Mouse (Mus musculus) olfactory bulb, adult 2 months (tissue): ENCODE results near the gene Clcn1. TPM values are rescaled to one million over a fixed set of nuclear protein-coding genes. Genes with fewer than 3 reads are reported as not detected.

Experiments used
- H3K27ac ChIP-seq: fragments of 200-500 bp; 2 replicates; pipeline ENCODE4 v1.5.1; 2012; ENCODE audit warnings: low read depth, low read length; ENCODE audit not compliant: insufficient read depth
- H3K4me1 ChIP-seq: fragments of 200-500 bp; 2 replicates; pipeline ENCODE4 v1.6.1; 2012; ENCODE audit warnings: low read length; ENCODE audit not compliant: control insufficient read depth, insufficient read depth
- H3K4me3 ChIP-seq: fragments of 200-500 bp; 2 replicates; pipeline ENCODE4 v1.5.1; 2012; ENCODE audit warnings: mild to moderate bottlenecking, low read depth, low read length, moderate library complexity; ENCODE audit not compliant: insufficient read depth
- CTCF ChIP-seq: fragments of 200-500 bp; IDR thresholded peaks from 2 replicates; pipeline ENCODE4 v1.5.1; 2012; ENCODE audit warnings: low read depth, mild to moderate bottlenecking, low read length, moderate library complexity; ENCODE audit not compliant: insufficient read depth
- POLR2A ChIP-seq: fragments of 200-500 bp; IDR thresholded peaks from 2 replicates; pipeline ENCODE4 v1.6.1; 2012; ENCODE audit warnings: mild to moderate bottlenecking, low read depth, low read length, moderate library complexity; ENCODE audit not compliant: insufficient read depth
- WGBS: fragments of 180-500 bp; shearing (Covaris S2); methylation state at CpG from one replicate; pipeline ENCODE4 v1.1.7; 2018; 5-methylcytosine and 5-hydroxymethylcytosine counted together
- polyA plus RNA-seq: library from polyadenylated mRNA; stranded (reverse); fragments of >200 nt; gene quantifications from 2 replicates; pipeline ENCODE4 v1.2.4, GENCODE M21; 2012; ENCODE audit warnings: low replicate concordance; ENCODE audit not compliant: missing spikeins, insufficient read depth, insufficient read length

Gene Clcn1
- polyA plus RNA-seq, 1 experiment, result not detected

DNA sequence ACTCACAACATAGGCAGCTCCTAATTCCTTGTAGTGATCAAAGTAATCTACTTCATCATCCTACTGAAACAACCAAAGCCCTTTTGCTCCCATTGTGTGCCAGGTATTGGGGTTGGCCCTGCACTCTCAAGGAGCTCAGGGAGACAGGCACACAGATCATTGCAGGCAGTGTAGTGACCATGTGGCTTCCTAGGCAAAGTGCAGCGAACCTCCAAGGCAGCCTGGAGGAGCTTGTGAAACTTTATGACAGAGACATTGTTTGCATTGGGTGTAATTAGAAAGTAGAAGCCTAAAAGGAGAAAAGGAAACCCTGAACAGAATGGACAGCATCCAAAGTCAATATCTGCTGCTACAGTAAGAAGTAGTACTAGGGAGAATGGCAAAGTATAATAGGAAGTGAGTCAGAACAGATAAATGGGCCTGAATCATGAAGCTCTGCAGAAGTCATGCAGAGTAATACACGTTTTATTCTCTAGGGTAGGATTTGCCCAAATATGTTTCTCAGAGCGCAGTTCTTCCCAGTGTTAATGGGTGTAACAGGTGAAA, 9.1 kb downstream of the Clcn1 start:
- Histone ChIP-seq H3K4me3 (no peak overlapping the region), H3K27ac (no peak overlapping the region), H3K4me1 (peaks cover 4% of the 10 kb centered on the region; the same call in 1 of the 2 replicates)
- TF ChIP-seq POLR2A (no peak), CTCF (no peak)
- 56% methylated on average over 3 of the region's 3 CpGs for WGBS

DNA sequence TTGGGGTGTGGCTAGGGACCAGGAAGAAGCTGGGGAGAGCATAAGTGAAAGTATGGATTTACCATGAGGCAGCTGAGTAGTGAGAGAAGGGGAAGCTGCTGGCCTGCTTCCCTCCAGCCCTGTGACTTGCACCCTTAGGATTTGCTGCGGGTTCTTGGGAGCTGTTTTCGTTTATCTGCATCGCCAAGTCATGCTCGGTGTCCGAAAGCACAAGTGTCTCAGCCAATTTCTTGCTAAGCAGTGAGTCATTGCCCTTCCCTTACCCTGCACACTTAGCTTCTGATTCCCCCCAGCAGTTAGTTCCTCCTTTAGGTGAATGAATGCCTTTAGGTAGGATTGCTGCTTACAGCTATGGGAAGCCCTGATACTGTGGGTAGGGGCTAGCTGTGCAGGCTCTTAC, 12.9 kb downstream of the Clcn1 start:
- Histone ChIP-seq H3K4me1 (peaks cover 4% of the 10 kb centered on the region; the same call in 1 of the 2 replicates), H3K27ac (no peak overlapping the region), H3K4me3 (no peak overlapping the region)
- TF ChIP-seq CTCF, result no peak
- TF ChIP-seq POLR2A, result no peak
- WGBS, result 48% methylated on average over 5 of the region's 5 CpGs

DNA sequence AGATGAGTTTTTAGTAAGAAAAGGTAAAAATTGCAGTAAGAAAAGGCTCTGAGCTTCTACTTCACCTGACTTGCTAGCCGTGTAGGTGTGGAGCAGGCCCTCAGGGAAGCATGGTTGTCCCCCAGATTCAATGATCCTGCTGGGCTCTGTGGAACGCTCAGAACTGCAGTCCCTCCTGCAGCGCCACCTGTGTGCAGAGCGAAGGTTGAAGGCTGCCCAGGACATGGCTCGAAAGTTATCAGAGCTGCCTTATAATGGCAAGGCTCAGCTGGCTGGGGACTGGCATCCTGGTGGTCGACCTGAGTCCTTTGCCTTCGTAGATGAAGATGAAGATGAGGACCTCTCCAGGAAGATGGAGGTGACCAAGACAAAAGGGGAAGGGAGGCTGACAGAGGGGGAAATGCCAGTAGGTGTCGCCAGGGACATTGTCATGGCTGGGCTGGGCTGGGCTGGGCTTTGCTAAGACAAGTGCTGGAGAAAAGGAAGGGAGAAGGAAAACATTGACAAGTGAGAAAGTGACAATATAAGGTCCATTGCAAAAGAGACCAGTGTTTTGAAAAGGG, 23.4 kb downstream of the Clcn1 start:
- 54% methylated on average over 8 of the region's 8 CpGs for whole genome bisulfite sequencing
- Histone ChIP-seq H3K27ac (no peak overlapping the region), H3K4me1 (no peaks in the 10 kb centered on the region), H3K4me3 (no peak overlapping the region)
- no peak for TF ChIP-seq POLR2A
- TF ChIP-seq CTCF, result no peak

DNA sequence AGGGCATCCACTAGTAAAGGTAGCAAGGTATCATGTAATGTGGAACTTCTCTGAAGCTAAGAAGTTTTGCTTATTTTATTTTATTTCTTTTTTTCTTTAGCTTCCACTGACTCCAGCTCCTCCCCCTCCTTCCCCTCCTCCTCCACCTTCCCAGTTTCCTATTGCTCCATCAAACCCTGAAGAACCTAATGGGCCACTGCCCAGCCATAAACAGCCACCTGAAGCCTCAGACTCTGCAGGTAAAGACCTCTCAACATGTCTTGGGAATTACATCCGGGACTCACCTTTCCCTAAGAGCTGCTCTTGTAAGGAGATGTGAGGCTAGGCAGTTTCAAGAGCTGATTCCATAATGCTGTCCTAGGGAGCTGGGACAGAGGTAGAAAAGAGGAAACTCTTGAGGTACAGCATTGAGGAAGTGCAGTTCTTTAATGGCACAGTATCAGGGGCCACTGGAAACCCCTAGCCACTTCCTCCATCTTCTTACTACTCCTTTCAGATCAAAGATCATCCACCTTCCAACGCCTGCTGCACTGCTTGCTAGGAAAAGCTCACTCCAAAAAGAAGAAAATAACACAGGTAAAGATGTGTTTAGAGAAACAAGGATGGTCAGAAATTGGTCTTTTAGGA, 24.1 kb downstream of the Clcn1 start:
- TF ChIP-seq POLR2A (no peak), CTCF (no peak)
- 95% methylated on average over 2 of the region's 2 CpGs for WGBS
- Histone ChIP-seq H3K4me1 (no peaks in the 10 kb centered on the region), H3K27ac (no peak overlapping the region), H3K4me3 (no peak overlapping the region)

DNA sequence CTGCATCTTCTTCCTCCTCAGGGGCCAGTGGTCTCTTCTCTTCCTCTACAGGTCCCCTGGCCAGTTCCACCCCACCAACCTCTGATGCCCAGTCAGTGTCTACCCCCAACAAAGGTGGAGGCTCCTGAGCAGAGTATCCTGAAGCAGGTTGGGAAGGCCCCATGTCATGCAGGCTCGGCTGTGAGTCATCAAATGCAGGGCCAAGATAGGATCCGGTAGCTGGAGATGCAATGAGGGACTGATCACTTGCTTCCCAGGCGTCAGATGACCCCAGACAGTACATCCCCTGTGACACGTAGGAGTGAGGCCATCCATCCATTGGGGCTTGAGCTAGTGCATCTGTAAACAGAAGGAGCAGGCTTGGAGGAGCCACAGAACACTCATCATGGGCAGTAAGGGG, 31.8 kb downstream of the Clcn1 start:
- no peak for TF ChIP-seq CTCF
- TF ChIP-seq POLR2A, result no peak
- WGBS, result 76% methylated on average over 4 of the region's 4 CpGs
- H3K27ac ChIP-seq, result no peak overlapping the region
- no peak overlapping the region for H3K4me3 ChIP-seq
- peaks cover 24% of the 10 kb centered on the region for H3K4me1 ChIP-seq

DNA sequence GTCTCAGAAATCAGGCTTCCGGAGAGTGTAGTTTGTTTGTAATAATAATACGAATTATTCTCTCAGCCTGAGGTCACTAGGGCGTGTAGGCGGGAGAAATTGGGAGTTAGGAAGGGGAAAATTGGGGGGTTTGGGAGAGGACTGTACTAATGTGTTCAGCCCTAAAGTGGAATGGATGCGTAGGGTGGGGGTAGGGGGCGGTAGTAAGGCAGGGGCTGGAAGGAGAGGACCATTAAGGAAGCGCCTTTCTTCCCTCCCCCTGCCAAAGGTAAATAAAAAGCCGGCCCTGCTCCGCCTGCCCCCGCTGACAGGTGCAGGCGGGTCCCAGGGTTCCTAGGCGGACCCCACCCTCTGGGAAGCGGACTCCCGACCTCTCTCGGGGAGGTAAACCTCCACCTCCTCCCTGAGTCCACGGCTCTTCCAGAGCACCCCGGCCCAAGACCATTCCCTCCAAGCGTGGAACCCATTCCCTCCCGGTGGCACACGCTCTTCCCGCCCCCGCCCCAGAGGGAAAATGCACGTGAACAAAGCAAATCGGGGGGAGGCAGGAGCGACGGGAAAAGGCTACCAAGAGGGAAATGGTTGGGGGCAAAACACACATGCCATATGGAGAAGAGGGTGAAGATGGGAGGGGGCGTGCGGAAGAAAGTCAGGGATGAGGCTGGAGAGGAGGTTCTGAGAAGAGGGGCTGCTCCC, 37.0 kb downstream of the Clcn1 start:
- H3K27ac ChIP-seq, result peak overlapping the region; percentile 96
- TF ChIP-seq CTCF (no peak), POLR2A (0 out of 2 replicates have a peak, but pooled peaks have one; percentile 43)
- under 1% methylated on average over 27 of the region's 28 CpGs for WGBS
- peak overlapping the region; percentile 85 for H3K4me3 ChIP-seq
- peaks cover 12% of the 10 kb centered on the region for H3K4me1 ChIP-seq

DNA sequence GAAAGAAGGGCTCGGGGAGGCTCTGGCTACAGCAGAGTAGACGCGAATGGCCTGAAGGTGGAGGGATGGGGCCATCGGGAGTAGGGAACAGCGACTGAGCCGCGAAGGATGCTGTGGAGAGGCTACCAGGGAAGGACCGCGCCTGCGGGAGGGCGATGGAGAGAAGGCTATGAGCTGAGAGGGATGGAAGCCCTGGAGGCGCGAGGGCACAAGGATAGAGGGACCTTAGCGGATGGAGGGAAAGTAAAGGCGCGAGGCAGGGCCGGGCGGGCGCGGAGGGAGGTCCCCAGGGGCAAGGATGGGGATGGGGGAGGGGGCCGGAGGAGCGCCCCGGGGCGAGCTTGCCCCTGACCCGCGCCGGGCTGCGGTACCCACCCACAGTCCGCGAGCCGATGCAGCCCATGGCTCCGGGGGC, 37.6 kb downstream of the Clcn1 start:
- WGBS, result 2% methylated on average over 25 of the region's 32 CpGs

DNA sequence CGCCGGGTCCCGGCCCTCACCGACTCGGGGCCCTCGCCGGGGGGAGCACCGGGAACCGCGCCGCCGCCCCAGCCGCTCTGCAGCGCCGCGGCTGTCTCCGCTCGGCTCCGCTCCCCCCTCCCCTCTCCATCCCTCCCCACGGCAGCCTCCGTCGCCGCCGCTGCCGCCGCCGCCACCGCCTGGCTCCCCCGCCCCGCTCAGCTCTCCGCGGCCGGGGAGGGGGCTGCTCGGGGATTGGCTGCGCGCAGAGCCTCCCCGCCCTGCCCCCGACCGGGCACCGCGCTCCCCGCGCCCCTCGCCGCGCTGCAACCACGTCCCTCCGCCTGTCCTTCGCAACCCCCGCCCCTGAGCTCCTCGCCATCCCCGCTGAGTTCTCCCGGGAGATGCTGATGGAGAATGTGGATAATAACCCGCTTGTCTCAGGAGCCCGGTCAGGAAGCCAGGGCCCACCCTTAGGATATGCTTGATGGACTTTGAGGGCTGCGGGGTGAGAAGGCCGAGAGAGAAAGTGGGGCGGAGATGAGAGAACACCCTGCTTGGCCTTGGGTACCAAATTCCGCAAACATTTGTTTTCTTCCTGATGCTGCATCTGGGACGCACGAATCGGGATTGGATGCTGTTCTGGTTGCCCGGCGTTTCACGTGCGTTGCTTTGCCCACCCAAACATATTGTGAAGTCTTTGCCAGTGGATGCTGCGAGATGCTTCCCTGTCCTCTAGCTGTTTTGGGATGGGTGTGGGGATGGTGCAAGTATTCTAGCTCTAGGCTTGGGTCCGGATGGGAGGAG, 38.2 kb downstream of the Clcn1 start, which contains the start of gene Fam131b:
Fam131b (minus strand) TSS at position 162 of the 786 bp plus-strand sequence.
- Histone ChIP-seq H3K4me1 (peaks cover 12% of the 10 kb centered on the region), H3K4me3 (peak within 1 kb of the TSS; percentile 85), H3K27ac (peak within 1 kb of the TSS; percentile 96)
- TF ChIP-seq POLR2A (peak; percentile 43), CTCF (no peak)
- WGBS, result under 1% methylated on average over 64 of the region's 68 CpGs

More for the DNA sequence above, 37.6 kb downstream of the Clcn1 start:
- Histone ChIP-seq H3K27ac (peak overlapping the region; percentile 96), H3K4me1 (peaks cover 12% of the 10 kb centered on the region), H3K4me3 (peak overlapping the region; percentile 85)
- TF ChIP-seq POLR2A, result no peak
- TF ChIP-seq CTCF, result no peak
